Mouse (Mus musculus): ENCODE results near the gene Skor1. TPM values are rescaled to one million over a fixed set of nuclear protein-coding genes. Genes with fewer than 3 reads are reported as not detected.
A peak's percentile ranks its signal among the peaks of the same experiment; 100 is the strongest.

The Skor1 gene
- polyA plus RNA-seq, 1 experiment from 2014 or later, result not detected

GRCm38 (mm10) chr9:63094030-63094429, 54.7 kb downstream of the Skor1 start:
- Histone ChIP-seq H3K9me3 (replicated peaks; ENCODE audit: control insufficient read depth, low read length) (no peaks in the 10 kb centered on the region), H3K4me2 (no peak overlapping the region), H3K27me3 (ENCODE audit: control insufficient read depth, insufficient read depth, low read length) (no peaks in the 10 kb centered on the region), H3K27ac (ENCODE audit: low read depth, low read length) (no peak overlapping the region), H3K4me1 (ENCODE audit: control insufficient read depth, insufficient read depth, low read length) (peaks cover 23% of the 10 kb centered on the region), H3K36me3 (ENCODE audit: control insufficient read depth, insufficient read depth, low read length) (no peaks in the 10 kb centered on the region), H3K4me3 (ENCODE audit: low read depth, low read length) (no peak overlapping the region), H3K9ac (ENCODE audit: low read depth, low read length) (no peak overlapping the region)
- 83% methylated on average over 1 of the region's 1 CpGs for WGBS (ENCODE audit: insufficient replicate concordance)
- no peak for ATAC-seq (replicated peaks; ENCODE audit: insufficient number of reproducible peaks, low FRiP score, low TSS enrichment)

- Histone ChIP-seq H3K4me1 (ENCODE audit: control insufficient read depth, insufficient read depth, low read length) (peaks cover 23% of the 10 kb centered on the region), H3K9ac (ENCODE audit: low read depth, low read length) (peak overlapping the region; percentile 63; the same call in 1 of the 2 replicates), H3K36me3 (ENCODE audit: control insufficient read depth, insufficient read depth, low read length) (no peaks in the 10 kb centered on the region), H3K27ac (ENCODE audit: low read depth, low read length) (peak overlapping the region; percentile 90), H3K4me2 (peak overlapping the region; percentile 67), H3K4me3 (ENCODE audit: low read depth, low read length) (peak overlapping the region; percentile 38), H3K27me3 (ENCODE audit: control insufficient read depth, insufficient read depth, low read length) (no peaks in the 10 kb centered on the region), H3K9me3 (replicated peaks; ENCODE audit: control insufficient read depth, low read length) (no peaks in the 10 kb centered on the region)
- no peak for ATAC-seq (replicated peaks; ENCODE audit: insufficient number of reproducible peaks, low FRiP score, low TSS enrichment)
- WGBS (ENCODE audit: insufficient replicate concordance), result 7% methylated on average over 6 of the region's 6 CpGs
These were observed 56.2 kb downstream of the Skor1 start for GRCm38 (mm10) chr9:63092567-63092966.

GRCm38 (mm10) chr9:63091971-63092528, 56.7 kb downstream of the Skor1 start:
- Histone ChIP-seq H3K9ac (ENCODE audit: low read depth, low read length) (peak overlapping the region; percentile 63), H3K27ac (ENCODE audit: low read depth, low read length) (peak overlapping the region; percentile 90), H3K27me3 (ENCODE audit: control insufficient read depth, insufficient read depth, low read length) (no peaks in the 10 kb centered on the region), H3K36me3 (ENCODE audit: control insufficient read depth, insufficient read depth, low read length) (no peaks in the 10 kb centered on the region), H3K4me3 (ENCODE audit: low read depth, low read length) (peak overlapping the region; percentile 38), H3K9me3 (replicated peaks; ENCODE audit: control insufficient read depth, low read length) (no peaks in the 10 kb centered on the region), H3K4me2 (peak overlapping the region; percentile 67), H3K4me1 (ENCODE audit: control insufficient read depth, insufficient read depth, low read length) (peaks cover 23% of the 10 kb centered on the region)
- no peak; the same call in 1 of the 2 replicates for ATAC-seq (replicated peaks; ENCODE audit: insufficient number of reproducible peaks, low FRiP score, low TSS enrichment)
- 0% methylated on average over 13 of the region's 13 CpGs for WGBS (ENCODE audit: insufficient replicate concordance)

GRCm38 (mm10) chr9:63091101-63091921, 57.5 kb downstream of the Skor1 start:
- Histone ChIP-seq H3K9me3 (replicated peaks; ENCODE audit: control insufficient read depth, low read length) (no peaks in the 10 kb centered on the region), H3K4me3 (ENCODE audit: low read depth, low read length) (peak overlapping the region; percentile 38), H3K36me3 (ENCODE audit: control insufficient read depth, insufficient read depth, low read length) (no peaks in the 10 kb centered on the region), H3K27ac (ENCODE audit: low read depth, low read length) (peak overlapping the region; percentile 90), H3K4me1 (ENCODE audit: control insufficient read depth, insufficient read depth, low read length) (peaks cover 23% of the 10 kb centered on the region), H3K9ac (ENCODE audit: low read depth, low read length) (peak overlapping the region; percentile 63; the same call in 1 of the 2 replicates), H3K27me3 (ENCODE audit: control insufficient read depth, insufficient read depth, low read length) (no peaks in the 10 kb centered on the region), H3K4me2 (peak overlapping the region; percentile 67)
- no peak for ATAC-seq (replicated peaks; ENCODE audit: insufficient number of reproducible peaks, low FRiP score, low TSS enrichment)
- 16% methylated on average over 23 of the region's 23 CpGs for WGBS (ENCODE audit: insufficient replicate concordance)

- peaks cover 23% of the 10 kb centered on the region for H3K4me1 ChIP-seq (ENCODE audit: control insufficient read depth, insufficient read depth, low read length)
- H3K27me3 ChIP-seq (ENCODE audit: control insufficient read depth, insufficient read depth, low read length), result no peaks in the 10 kb centered on the region
- no peak overlapping the region for H3K9ac ChIP-seq (ENCODE audit: low read depth, low read length)
- H3K4me2 ChIP-seq, result no peak overlapping the region
- no peak overlapping the region for H3K4me3 ChIP-seq (ENCODE audit: low read depth, low read length)
- H3K9me3 ChIP-seq (replicated peaks; ENCODE audit: control insufficient read depth, low read length), result no peaks in the 10 kb centered on the region
- no peak for ATAC-seq (replicated peaks; ENCODE audit: insufficient number of reproducible peaks, low FRiP score, low TSS enrichment)
- 95% methylated on average over 4 of the region's 4 CpGs for WGBS (ENCODE audit: insufficient replicate concordance)
- H3K27ac ChIP-seq (ENCODE audit: low read depth, low read length), result no peak overlapping the region
- no peaks in the 10 kb centered on the region for H3K36me3 ChIP-seq (ENCODE audit: control insufficient read depth, insufficient read depth, low read length)
These were observed 59.6 kb downstream of the Skor1 start for GRCm38 (mm10) chr9:63089141-63089540.

Other genes with a start within 250 kb of the Skor1 start
- 43.7 and 45.3 TPM in 2 replicates for gene Pias1, start 161.0 kb downstream of the Skor1 start, polyA plus RNA-seq (2014; fragmentation: Nextera tagmentation; extraction: Ambion mirVana)
- 26.8 and 30.7 TPM in 2 replicates for gene Map2k5, start 228.9 kb upstream of the Skor1 start, polyA plus RNA-seq (2014; fragmentation: Nextera tagmentation; extraction: Ambion mirVana)